Mouse (Mus musculus): ENCODE data around the gene Ncmap.

GRCm38 (mm10) chr4:135404048-135404447, 6.0 kb upstream of the Ncmap start:
- TF ChIP-seq CTCF (IDR thresholded peaks at IDR 0.05; ENCODE audit: low read depth) (no peak), EP300 (IDR thresholded peaks at IDR 0.05; ENCODE audit: low read depth) (no peak)
